Mouse (Mus musculus) liver, postnatal 0 days (tissue): ENCODE measurements around the gene 1110017D15Rik.

Experiments used
- CTCF ChIP-seq: sonication (generic); IDR thresholded peaks from 2 replicates; pipeline ENCODE4 v1.5.1; 2016; ENCODE audit warnings: antibody characterized with exemption, low read depth
- EP300 ChIP-seq: IDR thresholded peaks from 2 replicates; pipeline ENCODE4 v1.6.1; 2016; ENCODE audit warnings: antibody characterized with exemption, low read depth, mild to moderate bottlenecking

DNA sequence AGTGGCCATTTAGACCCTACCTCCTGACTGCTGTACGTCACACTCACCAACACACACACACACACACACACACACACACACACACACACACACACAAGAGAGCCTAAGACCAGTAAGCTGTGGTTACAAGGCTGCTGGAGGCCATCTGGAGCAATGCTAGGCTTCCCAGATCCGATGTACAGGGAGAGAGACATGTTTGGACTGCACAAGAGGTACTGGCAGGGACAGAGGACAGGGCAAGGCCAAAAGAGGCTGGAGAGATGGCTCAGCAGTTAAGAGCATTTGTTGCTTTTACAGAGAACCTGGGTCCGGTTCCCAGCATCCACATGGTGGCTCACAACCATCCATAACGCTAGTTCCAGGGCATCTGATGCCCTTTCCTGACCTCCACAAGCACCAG is 22.1 kb downstream of the 1110017D15Rik start:
- TF ChIP-seq CTCF (no peak), EP300 (no peak)
